Mouse (Mus musculus) frontal cortex, postnatal 25 days (tissue): ENCODE data around the gene Cyb5r4.
"Not testable (repeated sequence)": the region's sequence is repeated elsewhere in the genome, so short reads cannot be mapped to it uniquely, and the experiment has no call there.

Experiments
- DNase-seq, 2 experiments: peaks; one replicate each; pipeline ENCODE4 v3.0.0; 2022; ENCODE audit warnings: low spot score in 2 of 2

Cyb5r4 gene

GRCm38 (mm10) chr9:87021778-87022523 is at the start of gene Cyb5r4:
Gene Cyb5r4 (plus strand): TSS chr9:87022014.
- peak; percentile 83 to 94 for DNase-seq

- not testable (repeated sequence) for DNase-seq
These were observed 49.3 kb upstream of the Cyb5r4 start for GRCm38 (mm10) chr9:86972471-86972870.

GRCm38 (mm10) chr9:86973562-86973961 is 48.3 kb upstream of the Cyb5r4 start:
- no peak for DNase-seq

- no peak for DNase-seq
These were observed 44.9 kb upstream of the Cyb5r4 start for GRCm38 (mm10) chr9:86976896-86977295.

- DNase-seq: no peak
These were observed 43.4 kb upstream of the Cyb5r4 start for GRCm38 (mm10) chr9:86978257-86978907.

GRCm38 (mm10) chr9:86980048-86980447 is 41.8 kb upstream of the Cyb5r4 start:
- DNase-seq: no peak

GRCm38 (mm10) chr9:86980942-86981341 is 40.9 kb upstream of the Cyb5r4 start:
- DNase-seq: no peak

- no peak for DNase-seq
These were observed 40.3 kb upstream of the Cyb5r4 start for GRCm38 (mm10) chr9:86981551-86981950.

GRCm38 (mm10) chr9:86984583-86984982 is 37.2 kb upstream of the Cyb5r4 start:
- no peak for DNase-seq

GRCm38 (mm10) chr9:86985105-86985504 is 36.7 kb upstream of the Cyb5r4 start:
- DNase-seq: no peak

GRCm38 (mm10) chr9:86986703-86987296 is 35.0 kb upstream of the Cyb5r4 start:
- no peak for DNase-seq

- DNase-seq: no peak
These were observed 32.0 kb upstream of the Cyb5r4 start for GRCm38 (mm10) chr9:86989822-86990221.

GRCm38 (mm10) chr9:86991758-86992157 is 30.1 kb upstream of the Cyb5r4 start:
- DNase-seq: no peak

- DNase-seq: no peak
These were observed 24.6 kb upstream of the Cyb5r4 start for GRCm38 (mm10) chr9:86997046-86997691.

GRCm38 (mm10) chr9:86999956-87000582 is 21.7 kb upstream of the Cyb5r4 start:
- DNase-seq: peak in 1 of 2 experiments; percentile 39

- DNase-seq: no peak
These were observed 16.9 kb upstream of the Cyb5r4 start for GRCm38 (mm10) chr9:87004701-87005434.

- DNase-seq: no peak
These were observed 16.4 kb upstream of the Cyb5r4 start for GRCm38 (mm10) chr9:87005435-87005779.

- DNase-seq: no peak
These were observed 13.3 kb upstream of the Cyb5r4 start for GRCm38 (mm10) chr9:87008507-87008906.

- no peak for DNase-seq
These were observed 12.9 kb upstream of the Cyb5r4 start for GRCm38 (mm10) chr9:87008919-87009318.

GRCm38 (mm10) chr9:87015288-87015937 is 6.4 kb upstream of the Cyb5r4 start, which contains the start of gene Ripply2:
Gene Ripply2 (plus strand): TSS chr9:87015537.
- peak; percentile 28 to 38 for DNase-seq

GRCm38 (mm10) chr9:87015938-87016294 is 5.9 kb upstream of the Cyb5r4 start:
- no peak for DNase-seq
